Mouse (Mus musculus) MEL (cell line): Measurements from ENCODE around the gene Vps52. TPM values are rescaled to one million over a fixed set of nuclear protein-coding genes. Genes with fewer than 3 reads are reported as not detected.

Experiments
- DNase-seq: peaks from one replicate; pipeline ENCODE4 v3.0.0; 2011; ENCODE audit warnings: low read depth, low spot score
- H3K27ac ChIP-seq: 2 replicates; pipeline ENCODE4 v1.5.1; 2012; ENCODE audit warnings: low read depth, mild to moderate bottlenecking, control low read depth, low read length, moderate library complexity; ENCODE audit not compliant: control insufficient read depth
- H3K27me3 ChIP-seq, 2 experiments: fragments of 150-350 bp in 1 of 2; sonication (generic) in 1 of 2; 2 replicates each; pipeline ENCODE4 v1.6.1; 2012; ENCODE audit warnings: low read length in 2 of 2, mild to moderate bottlenecking in 2 of 2, improper control_type of control experiment in 1 of 2, moderate library complexity in 1 of 2; ENCODE audit not compliant: insufficient read depth in 2 of 2, control insufficient read depth in 1 of 2
- H3K36me3 ChIP-seq, 2 experiments: 2 replicates each; pipeline ENCODE4 v1.6.1; 2012 to 2014; ENCODE audit warnings: low read length in 2 of 2, improper control_type of control experiment in 1 of 2, inconsistent platforms in 1 of 2, mild to moderate bottlenecking in 1 of 2; ENCODE audit not compliant: insufficient read depth in 2 of 2, control insufficient read depth in 1 of 2
- H3K4me1 ChIP-seq, 2 experiments: fragments of 150-350 bp in 1 of 2; sonication (generic) in 1 of 2; 2 replicates each; pipeline ENCODE4 v1.6.1; 2012; ENCODE audit warnings: low read length in 2 of 2, improper control_type of control experiment in 1 of 2, mild to moderate bottlenecking in 1 of 2; ENCODE audit not compliant: insufficient read depth in 2 of 2, control insufficient read depth in 1 of 2
- H3K4me3 ChIP-seq, 2 experiments: fragments of 150-350 bp in 1 of 2; sonication (generic) in 1 of 2; 2 replicates each; pipeline ENCODE4 v1.5.1; 2012; ENCODE audit warnings: low read depth in 2 of 2, low read length in 2 of 2, mild to moderate bottlenecking in 2 of 2, moderate library complexity in 2 of 2, control low read depth in 1 of 2, improper control_type of control experiment in 1 of 2; ENCODE audit not compliant: control insufficient read depth in 1 of 2, insufficient read depth in 1 of 2
- H3K79me2 ChIP-seq: 2 replicates; pipeline ENCODE4 v1.6.1; 2012; ENCODE audit warnings: mild to moderate bottlenecking, low read length, moderate library complexity; ENCODE audit not compliant: control insufficient read depth, poor library complexity, insufficient read depth
- H3K9ac ChIP-seq: 2 replicates; pipeline ENCODE4 v1.6.1; 2012; ENCODE audit warnings: low read depth, mild to moderate bottlenecking, control low read depth, low read length, moderate library complexity; ENCODE audit not compliant: control insufficient read depth, poor library complexity, severe bottlenecking
- H3K9me3 ChIP-seq: fragments of 150-350 bp; sonication (generic); replicated peaks from 2 replicates; pipeline ENCODE4 v1.6.1; 2012; ENCODE audit warnings: mild to moderate bottlenecking, low read length, improper control_type of control experiment, moderate library complexity; ENCODE audit not compliant: insufficient read depth
- CHD1 ChIP-seq: IDR thresholded peaks from 2 replicates; pipeline ENCODE4 v1.6.1; 2012; ENCODE audit warnings: low read depth, mild to moderate bottlenecking, inconsistent platforms, low read length, improper control_type of control experiment
- CHD2 ChIP-seq: IDR thresholded peaks from 2 replicates; pipeline ENCODE4 v1.6.1; 2011; ENCODE audit warnings: low read length, improper control_type of control experiment
- CTCF ChIP-seq, 3 experiments: IDR thresholded peaks in 2 of 3; conservative IDR thresholded peaks in 1 of 3; 2 replicates each; pipeline ENCODE4 v1.5.1; 2011 to 2012; ENCODE audit warnings: low read length in 3 of 3, low read depth in 2 of 3, mild to moderate bottlenecking in 2 of 3, improper control_type of control experiment in 1 of 3, inconsistent platforms in 1 of 3, mixed read lengths in 1 of 3, moderate library complexity in 1 of 3; ENCODE audit not compliant: control insufficient read depth in 1 of 3, insufficient read depth in 1 of 3, poor library complexity in 1 of 3, severe bottlenecking in 1 of 3
- E2F4 ChIP-seq: IDR thresholded peaks from 2 replicates; pipeline ENCODE4 v1.6.1; 2011; ENCODE audit warnings: low read depth, low read length, improper control_type of control experiment, borderline replicate concordance
- ETS1 ChIP-seq: IDR thresholded peaks from 2 replicates; pipeline ENCODE4 v1.6.1; 2012; ENCODE audit warnings: low read depth, mild to moderate bottlenecking, inconsistent platforms, low read length, improper control_type of control experiment, moderate library complexity
- GABPA ChIP-seq: IDR thresholded peaks from 2 replicates; pipeline ENCODE4 v1.6.1; 2012; ENCODE audit warnings: low read depth, mild to moderate bottlenecking, inconsistent platforms, low read length, improper control_type of control experiment, moderate library complexity
- JUND ChIP-seq: IDR thresholded peaks from 2 replicates; pipeline ENCODE4 v1.6.1; 2011; ENCODE audit warnings: low read depth, mild to moderate bottlenecking, improper control_type of control experiment, low read length
- KAT2A ChIP-seq: conservative IDR thresholded peaks from 2 replicates; pipeline ENCODE4 v1.6.1; 2012; ENCODE audit warnings: low read depth, low read length, improper control_type of control experiment, inconsistent platforms
- MAX ChIP-seq: IDR thresholded peaks from 2 replicates; pipeline ENCODE4 v1.6.1; 2011; ENCODE audit warnings: low read length, improper control_type of control experiment
- MEF2A ChIP-seq: IDR thresholded peaks from 2 replicates; pipeline ENCODE4 v1.6.1; 2014; ENCODE audit warnings: low read depth, mild to moderate bottlenecking, inconsistent platforms, low read length, improper control_type of control experiment; ENCODE audit not compliant: poor library complexity, insufficient replicate concordance, severe bottlenecking; ENCODE audit errors: extremely low read depth
- MYC ChIP-seq: IDR thresholded peaks from 2 replicates; pipeline ENCODE4 v1.6.1; 2011; ENCODE audit warnings: low read depth, mild to moderate bottlenecking, low read length, improper control_type of control experiment, moderate library complexity
- NELFE ChIP-seq: IDR thresholded peaks from 2 replicates; pipeline ENCODE4 v1.6.1; 2011; ENCODE audit warnings: low read depth, low read length, improper control_type of control experiment
- NRF1 ChIP-seq: IDR thresholded peaks from 2 replicates; pipeline ENCODE4 v1.6.1; 2014; ENCODE audit warnings: low read depth, mild to moderate bottlenecking, inconsistent platforms, low read length, improper control_type of control experiment, moderate library complexity; ENCODE audit not compliant: poor library complexity, insufficient read depth, severe bottlenecking
- POLR2A ChIP-seq, 2 experiments: IDR thresholded peaks; 2 replicates each; pipeline ENCODE4 v1.6.1; 2011 to 2012; ENCODE audit warnings: low read length in 2 of 2, mild to moderate bottlenecking in 2 of 2, control low read depth in 1 of 2, improper control_type of control experiment in 1 of 2, low read depth in 1 of 2, moderate library complexity in 1 of 2; ENCODE audit not compliant: control insufficient read depth in 1 of 2, insufficient read depth in 1 of 2, poor library complexity in 1 of 2
- POLR2AphosphoS2 ChIP-seq: IDR thresholded peaks from 2 replicates; pipeline ENCODE4 v1.6.1; 2011; ENCODE audit warnings: low read length, improper control_type of control experiment
- RAD21 ChIP-seq: IDR thresholded peaks from 2 replicates; pipeline ENCODE4 v1.6.1; 2011; ENCODE audit warnings: mild to moderate bottlenecking, low read depth, low read length, improper control_type of control experiment
- RCOR1 ChIP-seq: IDR thresholded peaks from 2 replicates; pipeline ENCODE4 v1.6.1; 2012; ENCODE audit warnings: low read depth, mild to moderate bottlenecking, inconsistent platforms, low read length, improper control_type of control experiment
- SMC3 ChIP-seq: IDR thresholded peaks from 2 replicates; pipeline ENCODE4 v1.6.1; 2011; ENCODE audit warnings: low read depth, low read length, improper control_type of control experiment
- UBTF ChIP-seq: IDR thresholded peaks from 2 replicates; pipeline ENCODE4 v1.6.1; 2012; ENCODE audit warnings: low read depth, mild to moderate bottlenecking, inconsistent platforms, low read length, improper control_type of control experiment, moderate library complexity, borderline replicate concordance; ENCODE audit not compliant: insufficient read depth
- ZKSCAN1 ChIP-seq: IDR thresholded peaks from 2 replicates; pipeline ENCODE4 v1.6.1; 2012; ENCODE audit warnings: low read depth, mild to moderate bottlenecking, inconsistent platforms, low read length, improper control_type of control experiment, moderate library complexity
- ZNF384 ChIP-seq: IDR thresholded peaks from 2 replicates; pipeline ENCODE4 v1.6.1; 2012; ENCODE audit warnings: low read depth, mild to moderate bottlenecking, inconsistent platforms, low read length, improper control_type of control experiment
- polyA plus RNA-seq, 2 experiments: library from polyadenylated mRNA; stranded (reverse) in 1 of 2; unstranded in 1 of 2; fragments of >175 nt in 1 of 2; fragments of >200 nt in 1 of 2; gene quantifications; 2 replicates each; pipeline versions ENCODE4 v1.2.1 to v1.2.4; 2012; ENCODE audit warnings: low replicate concordance in 2 of 2, low read depth in 1 of 2; ENCODE audit not compliant: insufficient read length in 2 of 2, insufficient read depth in 1 of 2, missing spikeins in 1 of 2
- total RNA-seq: library from RNA; depleted of rRNA; stranded (reverse); fragments of 300-350 nt; gene quantifications from 2 replicates; pipeline ENCODE4 v1.2.3, GENCODE M21; 2012

Gene Vps52
- total and polyA plus RNA-seq, 3 experiments: 23.6 to 40.7 TPM; not detected in 1

GRCm38 (mm10) chr17:33910346-33911051 lies 45.1 kb upstream of the Vps52 start:
- Histone ChIP-seq H3K27ac (no peak overlapping the region), H3K79me2 (peaks cover 32% of the 10 kb centered on the region), H3K27me3 (no peaks in the 10 kb centered on the region), H3K9ac (peak overlapping the region; percentile 91), H3K4me3 (peak overlapping the region; percentile 76 to 90), H3K4me1 (peaks cover 4 to 20% of the 10 kb centered on the region in 2 experiments; a peak in 3 of 4 replicates), H3K36me3 (peaks cover 0 to 16% of the 10 kb centered on the region in 2 experiments), H3K9me3 (no peaks in the 10 kb centered on the region)
- TF ChIP-seq NRF1 (no peak), SMC3 (peak; percentile 36), UBTF (no peak), POLR2A (IDR thresholded peaks at IDR 0.05; ENCODE audit: control insufficient read depth in 1 of 2, insufficient read depth in 1 of 2, low read depth in 1 of 2, low read length in 2 of 2, poor library complexity in 1 of 2) (no peak), ZKSCAN1 (no peak), E2F4 (no peak), CTCF (IDR thresholded peaks at IDR 0.05 in 2 of 3, conservative IDR thresholded peaks at IDR 0.05 in 1 of 3; ENCODE audit: control insufficient read depth in 1 of 3, insufficient read depth in 1 of 3, low read depth in 2 of 3, low read length in 3 of 3, poor library complexity in 1 of 3, severe bottlenecking in 1 of 3) (peak in 2 of 3 experiments; percentile 29 to 61; a peak in 4 of 6 replicates), RCOR1 (no peak), RAD21 (no peak; the same call in 1 of the 2 replicates), MYC (no peak), ZNF384 (peak; percentile 65)
- peak; percentile 58 for DNase-seq

GRCm38 (mm10) chr17:33911052-33911812 lies 44.4 kb upstream of the Vps52 start:
- no peak overlapping the region for H3K4me3 ChIP-seq
- no peak overlapping the region for H3K27ac ChIP-seq
- DNase-seq: no peak
- H3K9ac ChIP-seq: no peak overlapping the region
- peaks cover 0 to 16% of the 10 kb centered on the region in 2 experiments for H3K36me3 ChIP-seq
- peaks cover 4 to 20% of the 10 kb centered on the region in 2 experiments; a peak in 3 of 4 replicates for H3K4me1 ChIP-seq
- H3K79me2 ChIP-seq: peaks cover 32% of the 10 kb centered on the region
- H3K9me3 ChIP-seq: no peaks in the 10 kb centered on the region
- TF ChIP-seq NELFE (no peak), MEF2A (no peak), ZKSCAN1 (no peak), JUND (no peak), MAX (no peak), ZNF384 (no peak), ETS1 (no peak), CHD2 (no peak), GABPA (no peak), POLR2AphosphoS2 (no peak), CHD1 (no peak), RAD21 (no peak), KAT2A (no peak)
- no peaks in the 10 kb centered on the region for H3K27me3 ChIP-seq
